Mouse (Mus musculus) heart, embryonic 15.5 days (tissue): ENCODE measurements around the gene Mrpl10. TPM values are rescaled to one million over a fixed set of nuclear protein-coding genes. Genes with fewer than 3 reads are reported as not detected.

Experiments
- ATAC-seq: fragments of 200-750 bp; cut with Nextera tagmentation; replicated peaks from 2 replicates; pipeline ENCODE4 v1.8.0; 2017; ENCODE audit warnings: low read depth, moderate TSS enrichment; ENCODE audit not compliant: insufficient number of reproducible peaks, insufficient read depth, low FRiP score
- H3K27ac ChIP-seq: fragments of 300-500 bp; sonication (generic); 2 replicates; pipeline ENCODE4 v1.5.1; 2015; ENCODE audit warnings: mild to moderate bottlenecking, inconsistent platforms
- H3K27me3 ChIP-seq: fragments of 300-500 bp; sonication (generic); 2 replicates; pipeline ENCODE4 v1.6.1; 2015; ENCODE audit warnings: inconsistent platforms
- H3K36me3 ChIP-seq: fragments of 300-500 bp; sonication (generic); 2 replicates; pipeline ENCODE4 v1.6.1; 2015; ENCODE audit warnings: mild to moderate bottlenecking, inconsistent platforms
- H3K4me1 ChIP-seq: fragments of 300-500 bp; sonication (generic); replicated peaks from 2 replicates; pipeline ENCODE4 v1.6.1; 2015; ENCODE audit warnings: inconsistent platforms
- H3K4me2 ChIP-seq: fragments of 300-500 bp; sonication (generic); 2 replicates; pipeline ENCODE4 v1.6.1; 2015; ENCODE audit warnings: inconsistent platforms, mild to moderate bottlenecking, moderate library complexity
- H3K4me3 ChIP-seq: fragments of 300-500 bp; sonication (generic); 2 replicates; pipeline ENCODE4 v1.5.1; 2015; ENCODE audit warnings: mild to moderate bottlenecking, inconsistent platforms
- H3K9ac ChIP-seq: fragments of 300-500 bp; sonication (generic); 2 replicates; pipeline ENCODE4 v1.6.1; 2015; ENCODE audit warnings: mild to moderate bottlenecking, inconsistent platforms
- H3K9me3 ChIP-seq: fragments of 300-500 bp; sonication (generic); replicated peaks from 2 replicates; pipeline ENCODE4 v1.6.1; 2016; ENCODE audit warnings: inconsistent platforms
- WGBS: fragments of 180-500 bp; shearing (Covaris S2); methylation state at CpG from one replicate; pipeline ENCODE4 v1.1.7; 2015; ENCODE audit warnings: mixed read lengths; 5-methylcytosine and 5-hydroxymethylcytosine counted together
- polyA plus RNA-seq: library from polyadenylated mRNA; unstranded; fragments of >200 nt; fragmentation: Nextera tagmentation; extraction: Ambion mirVana; gene quantifications from 2 replicates; pipeline ENCODE4 v1.2.1, GENCODE M21; 2015

The Mrpl10 gene
- 61.1 and 67.3 TPM in 2 replicates for polyA plus RNA-seq

- H3K4me2 ChIP-seq: peak within 1 kb of the TSS; percentile 95
- peak within 1 kb of the TSS; percentile 97 for H3K9ac ChIP-seq
- H3K27ac ChIP-seq: peak within 1 kb of the TSS; percentile 65
- no peaks in the 10 kb centered on the region for H3K9me3 ChIP-seq
- under 1% methylated on average over 48 of the region's 48 CpGs for WGBS
- peaks cover 13% of the 10 kb centered on the region for H3K4me1 ChIP-seq
- peak within 1 kb of the TSS; percentile 94 for H3K4me3 ChIP-seq
- peak; percentile 87 for ATAC-seq
- H3K36me3 ChIP-seq: peaks cover 8% of the 10 kb centered on the region; the same call in 1 of the 2 replicates
- H3K27me3 ChIP-seq: no peaks in the 10 kb centered on the region
These were observed at the start of gene Mrpl10, which contains the start of gene Lrrc46 for GRCm38 (mm10) chr11:97041022-97041899. Gene Mrpl10 (plus strand): TSS chr11:97041560. Gene Lrrc46 (minus strand): TSS chr11:97041407.

DNA sequence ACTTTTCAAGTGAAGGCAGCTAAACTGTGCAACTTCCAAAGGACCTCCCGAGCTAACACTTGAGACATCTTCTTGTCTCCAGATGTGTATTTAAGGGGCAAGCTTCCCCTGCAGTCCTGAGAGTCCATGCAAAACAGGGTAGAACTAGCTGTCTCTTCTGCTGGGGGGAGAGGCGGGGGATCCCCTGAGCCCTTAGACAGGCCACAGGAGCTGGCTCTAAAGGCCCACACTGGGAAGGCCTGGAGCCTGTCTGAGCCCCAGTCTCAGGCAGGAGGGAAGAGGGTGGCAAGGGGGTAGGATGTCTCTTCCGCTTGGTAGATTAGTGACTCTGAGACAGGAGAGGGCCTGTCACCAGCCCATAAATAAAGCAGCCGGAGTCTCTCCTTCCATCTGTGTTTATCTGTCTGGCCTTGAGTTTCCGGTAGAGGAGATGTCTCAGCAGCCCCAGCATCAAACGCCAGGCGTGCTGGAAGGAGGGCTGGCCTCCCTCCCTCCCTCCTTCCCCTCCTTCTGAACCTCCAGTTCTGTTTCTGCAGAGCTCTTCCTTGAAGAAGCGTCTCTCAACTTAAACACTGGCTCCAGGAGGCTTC lies 48.5 kb upstream of the Mrpl10 start:
- H3K4me3 ChIP-seq: no peak overlapping the region
- H3K36me3 ChIP-seq: no peaks in the 10 kb centered on the region
- no peaks in the 10 kb centered on the region for H3K9me3 ChIP-seq
- H3K4me1 ChIP-seq: peaks cover 21% of the 10 kb centered on the region
- no peak for ATAC-seq
- 27% methylated on average over 8 of the region's 8 CpGs for WGBS
- peak overlapping the region; percentile 24; the same call in 1 of the 2 replicates for H3K27ac ChIP-seq
- H3K4me2 ChIP-seq: no peak overlapping the region
- H3K9ac ChIP-seq: no peak overlapping the region
- H3K27me3 ChIP-seq: peaks cover 58% of the 10 kb centered on the region

GRCm38 (mm10) chr11:96995031-96995430 lies 46.3 kb upstream of the Mrpl10 start:
- 33% methylated on average over 5 of the region's 5 CpGs for WGBS
- peaks cover 13% of the 10 kb centered on the region for H3K4me1 ChIP-seq
- no peak overlapping the region for H3K4me2 ChIP-seq
- H3K27me3 ChIP-seq: peaks cover 70% of the 10 kb centered on the region
- H3K27ac ChIP-seq: no peak overlapping the region
- H3K36me3 ChIP-seq: no peaks in the 10 kb centered on the region
- H3K9ac ChIP-seq: no peak overlapping the region
- H3K4me3 ChIP-seq: no peak overlapping the region
- ATAC-seq: no peak
- H3K9me3 ChIP-seq: no peaks in the 10 kb centered on the region

DNA sequence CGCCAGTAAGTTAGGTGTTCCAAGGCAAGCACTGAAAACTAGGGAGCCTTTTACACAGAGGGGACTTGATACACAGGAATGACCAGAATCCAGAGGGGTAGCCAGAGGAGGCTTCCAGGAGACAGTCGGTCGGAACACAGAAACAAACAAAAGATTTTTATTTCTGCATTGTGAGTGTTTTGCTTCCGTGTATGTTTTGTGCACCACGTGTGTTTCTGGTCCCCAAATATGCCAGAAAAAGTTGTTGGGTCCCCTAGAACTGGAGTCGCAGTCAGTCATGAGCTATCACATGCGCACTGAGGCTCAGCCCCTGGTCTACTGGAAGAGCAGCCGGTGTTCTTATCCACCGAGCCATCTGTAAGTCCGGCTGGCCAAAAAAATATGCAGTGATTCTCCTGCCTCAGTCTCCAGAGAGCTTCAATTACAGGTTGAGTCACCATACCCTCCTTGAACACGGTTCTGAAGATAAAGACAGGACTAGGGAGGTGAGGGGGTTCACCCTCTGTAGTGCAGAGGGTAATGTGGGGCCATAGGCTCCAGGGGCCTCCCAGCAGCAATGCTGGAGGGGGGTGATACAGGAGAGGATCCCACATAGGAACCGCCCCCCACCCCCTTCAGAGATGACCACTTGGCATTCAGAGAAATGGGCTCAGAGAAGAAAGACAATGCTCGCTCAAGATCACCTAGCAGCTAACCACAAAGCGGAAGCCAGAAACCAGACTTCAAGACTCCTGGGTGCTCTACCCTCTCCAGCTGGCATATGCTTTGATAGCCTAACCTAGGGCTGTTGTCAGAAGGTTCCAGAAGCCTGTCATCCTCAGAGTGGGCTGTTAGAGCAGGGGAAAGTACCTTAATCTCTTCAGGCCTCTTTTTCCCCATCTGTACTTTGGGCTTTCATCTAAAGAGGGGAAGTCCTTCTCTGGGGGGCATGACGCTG lies 45.3 kb upstream of the Mrpl10 start:
- Histone ChIP-seq H3K4me1 (peaks cover 13% of the 10 kb centered on the region), H3K9ac (no peak overlapping the region), H3K4me3 (no peak overlapping the region), H3K27me3 (peaks cover 75% of the 10 kb centered on the region), H3K9me3 (no peaks in the 10 kb centered on the region), H3K27ac (no peak overlapping the region), H3K4me2 (no peak overlapping the region), H3K36me3 (no peaks in the 10 kb centered on the region)
- WGBS: 66% methylated on average over 15 of the region's 15 CpGs
- no peak for ATAC-seq

GRCm38 (mm10) chr11:96996773-96997379 lies 44.5 kb upstream of the Mrpl10 start:
- Histone ChIP-seq H3K4me3 (peak overlapping the region; percentile 38), H3K4me2 (peak overlapping the region; percentile 66), H3K36me3 (no peaks in the 10 kb centered on the region), H3K27me3 (peaks cover 75% of the 10 kb centered on the region), H3K9me3 (no peaks in the 10 kb centered on the region), H3K9ac (peak overlapping the region; percentile 14), H3K27ac (no peak overlapping the region), H3K4me1 (peaks cover 13% of the 10 kb centered on the region)
- WGBS: 17% methylated on average over 17 of the region's 17 CpGs
- ATAC-seq: no peak

GRCm38 (mm10) chr11:96997380-96997956 lies 43.9 kb upstream of the Mrpl10 start:
- no peaks in the 10 kb centered on the region for H3K9me3 ChIP-seq
- H3K4me2 ChIP-seq: peak overlapping the region; percentile 66
- peaks cover 81% of the 10 kb centered on the region for H3K27me3 ChIP-seq
- no peak for ATAC-seq
- H3K36me3 ChIP-seq: no peaks in the 10 kb centered on the region
- H3K4me1 ChIP-seq: peaks cover 13% of the 10 kb centered on the region
- H3K9ac ChIP-seq: peak overlapping the region; percentile 14
- H3K4me3 ChIP-seq: peak overlapping the region; percentile 38
- 8% methylated on average over 30 of the region's 30 CpGs for WGBS
- no peak overlapping the region for H3K27ac ChIP-seq

GRCm38 (mm10) chr11:97003170-97003569 lies 38.2 kb upstream of the Mrpl10 start:
- no peak overlapping the region for H3K4me3 ChIP-seq
- ATAC-seq: no peak
- no peak overlapping the region for H3K27ac ChIP-seq
- H3K4me1 ChIP-seq: no peaks in the 10 kb centered on the region; the same call in 1 of the 2 replicates
- no peak overlapping the region for H3K4me2 ChIP-seq
- H3K27me3 ChIP-seq: peaks cover 75% of the 10 kb centered on the region
- 41% methylated on average over 5 of the region's 5 CpGs for WGBS
- H3K9ac ChIP-seq: no peak overlapping the region
- H3K9me3 ChIP-seq: no peaks in the 10 kb centered on the region
- no peaks in the 10 kb centered on the region for H3K36me3 ChIP-seq

- H3K36me3 ChIP-seq: no peaks in the 10 kb centered on the region
- ATAC-seq: no peak
- H3K4me2 ChIP-seq: no peak overlapping the region
- H3K9ac ChIP-seq: no peak overlapping the region
- peaks cover 79% of the 10 kb centered on the region for H3K27me3 ChIP-seq
- no peak overlapping the region for H3K27ac ChIP-seq
- no peaks in the 10 kb centered on the region for H3K9me3 ChIP-seq
- whole genome bisulfite sequencing: 45% methylated on average over 9 of the region's 9 CpGs
- H3K4me3 ChIP-seq: no peak overlapping the region
- no peaks in the 10 kb centered on the region; the same call in 1 of the 2 replicates for H3K4me1 ChIP-seq
These were observed 34.1 kb upstream of the Mrpl10 start for GRCm38 (mm10) chr11:97007093-97007794.

DNA sequence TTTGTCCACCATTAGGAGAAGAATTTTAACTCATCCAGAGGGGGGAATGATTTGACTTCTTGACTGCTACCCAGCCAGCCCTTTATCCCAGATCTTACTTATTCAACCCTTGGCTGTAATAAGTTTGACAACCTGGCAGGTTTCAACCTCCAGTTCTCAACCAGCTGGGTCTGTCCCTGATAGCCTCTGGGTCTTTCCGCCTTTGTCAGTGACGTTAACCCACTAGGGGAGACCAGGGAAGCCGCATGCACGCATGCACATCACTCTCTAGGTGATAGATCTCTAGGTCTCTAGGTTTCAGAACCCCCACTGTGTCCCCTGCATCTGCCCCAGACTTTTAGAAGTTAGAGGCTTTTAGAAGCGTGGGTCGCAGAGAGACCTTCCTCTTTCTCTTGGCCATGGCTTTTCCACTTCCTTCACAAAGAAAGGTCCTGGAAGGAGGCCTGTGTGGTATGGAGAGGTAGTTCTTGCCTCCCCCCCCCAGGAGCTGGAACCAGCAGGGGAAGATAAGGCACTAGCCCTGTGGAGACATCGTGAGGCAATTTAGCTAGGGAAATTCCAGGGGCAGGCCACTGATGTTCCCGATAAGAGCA lies 32.1 kb upstream of the Mrpl10 start:
- no peaks in the 10 kb centered on the region for H3K9me3 ChIP-seq
- no peaks in the 10 kb centered on the region for H3K36me3 ChIP-seq
- H3K4me1 ChIP-seq: no peaks in the 10 kb centered on the region; the same call in 1 of the 2 replicates
- no peak overlapping the region for H3K4me2 ChIP-seq
- no peak overlapping the region for H3K4me3 ChIP-seq
- H3K9ac ChIP-seq: no peak overlapping the region
- WGBS: 35% methylated on average over 8 of the region's 8 CpGs
- H3K27me3 ChIP-seq: peaks cover 79% of the 10 kb centered on the region
- no peak overlapping the region for H3K27ac ChIP-seq
- no peak for ATAC-seq
